Mouse (Mus musculus): ENCODE results near the gene Gm5168. TPM values are rescaled to one million over a fixed set of nuclear protein-coding genes. Genes with fewer than 3 reads are reported as not detected.
"Not testable (repeated sequence)": the region's sequence is repeated elsewhere in the genome, so short reads cannot be mapped to it uniquely, and the experiment has no call there.

Gm5168 gene
- polyA plus RNA-seq (2012; rRNA removed), result not detected in 2 replicates

DNA sequence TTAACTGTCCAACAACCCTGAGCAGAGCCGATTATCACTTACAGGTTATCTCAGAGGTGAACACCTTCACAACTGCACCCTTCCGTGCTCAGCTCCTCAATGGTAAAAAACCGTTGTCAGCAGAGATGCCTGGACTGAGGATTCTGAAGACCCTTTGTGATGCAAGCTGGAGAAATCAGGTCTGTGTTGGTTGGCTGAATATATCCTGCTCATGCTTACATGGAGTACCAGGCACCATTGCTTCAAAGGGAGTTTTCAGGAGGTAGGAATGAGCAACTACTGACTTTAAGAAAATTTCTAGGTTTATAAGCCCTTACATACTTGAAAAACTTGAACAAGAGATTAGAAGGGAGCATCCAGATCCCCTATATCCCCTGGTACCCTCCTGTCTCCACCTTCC lies at the start of gene Gm5168:
Gm5168 (minus strand) TSS at position 101 of the 400 bp plus-strand sequence.
- H3K36me3 ChIP-seq (ENCODE audit: control insufficient read depth, insufficient read depth, low read length); H3K27ac ChIP-seq (ENCODE audit: insufficient read depth, low read length); H3K4me3 ChIP-seq (ENCODE audit: extremely low read depth, insufficient read depth, insufficient read length); H3K4me1 ChIP-seq (ENCODE audit: control insufficient read depth, insufficient read depth, insufficient read length); H3K27me3 ChIP-seq (ENCODE audit: control insufficient read depth, insufficient read depth, low read length); DNase-seq (ENCODE audit: low read depth in 1 of 2, low spot score in 2 of 2): not testable (repeated sequence)
- 67% methylated on average over 1 of the region's 3 CpGs for WGBS

Other genes with a start within 250 kb of the Gm5168 start
- gene Gm2012, start 180.3 kb upstream of the Gm5168 start, polyA plus RNA-seq (2012; rRNA removed), result not detected in 2 replicates

Data from spleen, adult 2 months (tissue).